Mouse (Mus musculus) megakaryocyte, embryonic 14.5 days (primary cell): ENCODE measurements at regions not wholly inside any gene's neighbourhood (a gene's known extent, or its start where the extent isn't known, plus 50 kb on each side); places are given as distances from the start of the nearest gene placed in this dataset.
A peak's percentile ranks its signal among the peaks of the same experiment; 100 is the strongest.

Experiments
- H3K27me3 ChIP-seq: replicated peaks from 2 replicates; pipeline ENCODE3; 2012; ENCODE audit warnings: inconsistent platforms
- H3K36me3 ChIP-seq: replicated peaks from 2 replicates; pipeline ENCODE3; 2012; ENCODE audit warnings: low read length, inconsistent platforms, mixed read lengths
- H3K4me1 ChIP-seq: 2 replicates; pipeline ENCODE4 v1.6.1; 2012; ENCODE audit warnings: inconsistent platforms
- H3K4me3 ChIP-seq: replicated peaks from 2 replicates; pipeline ENCODE3; 2012; ENCODE audit warnings: moderate library complexity, mild to moderate bottlenecking, inconsistent platforms
- H3K9me3 ChIP-seq: 2 replicates; pipeline ENCODE4 v1.6.1; 2012; ENCODE audit warnings: inconsistent platforms
- FLI1 ChIP-seq: IDR thresholded peaks from 2 replicates; pipeline ENCODE4 v1.6.1; 2012; ENCODE audit warnings: low read length, inconsistent platforms, mixed read lengths
- GATA1 ChIP-seq: IDR thresholded peaks from 3 replicates; pipeline ENCODE4 v1.6.1; 2012; ENCODE audit warnings: mixed read lengths, low read length, inconsistent platforms, borderline replicate concordance

- H3K4me1 ChIP-seq = no peaks in the 10 kb centered on the region
- peaks cover 1% of the 10 kb centered on the region for H3K27me3 ChIP-seq
- no peaks in the 10 kb centered on the region for H3K36me3 ChIP-seq
- TF ChIP-seq GATA1 (no peak), FLI1 (no peak)
- H3K9me3 ChIP-seq = no peaks in the 10 kb centered on the region
- H3K4me3 ChIP-seq = no peak overlapping the region
Measured at GRCm38 (mm10) chr9:67692396-67692795, 66.8 kb upstream of the C2cd4b start.

DNA sequence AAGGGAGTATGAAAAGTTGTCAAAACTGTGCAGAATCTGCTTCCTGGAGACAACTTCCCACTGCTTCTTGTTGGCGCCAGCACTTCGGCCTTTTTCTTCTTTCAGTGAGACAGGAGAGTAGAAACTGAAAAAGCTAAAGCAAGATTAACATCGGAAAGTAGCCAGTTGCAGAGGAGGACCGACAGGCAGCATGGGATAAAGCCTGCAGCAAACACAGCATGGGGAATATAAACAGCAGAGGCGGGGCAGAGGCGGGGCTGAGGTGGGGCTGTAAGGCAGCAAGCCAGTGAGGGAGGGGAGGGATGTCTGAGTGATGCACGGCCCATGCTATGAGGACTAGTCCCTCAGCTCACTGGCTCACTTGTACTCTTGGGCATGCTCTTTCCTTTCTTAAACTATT lies 65.5 kb upstream of the C2cd4b start:
- H3K36me3 ChIP-seq = no peaks in the 10 kb centered on the region
- TF ChIP-seq FLI1 (no peak), GATA1 (no peak)
- H3K27me3 ChIP-seq = peaks cover 2% of the 10 kb centered on the region
- peaks cover 3% of the 10 kb centered on the region; the same call in 1 of the 2 replicates for H3K9me3 ChIP-seq
- no peaks in the 10 kb centered on the region for H3K4me1 ChIP-seq
- no peak overlapping the region for H3K4me3 ChIP-seq

DNA sequence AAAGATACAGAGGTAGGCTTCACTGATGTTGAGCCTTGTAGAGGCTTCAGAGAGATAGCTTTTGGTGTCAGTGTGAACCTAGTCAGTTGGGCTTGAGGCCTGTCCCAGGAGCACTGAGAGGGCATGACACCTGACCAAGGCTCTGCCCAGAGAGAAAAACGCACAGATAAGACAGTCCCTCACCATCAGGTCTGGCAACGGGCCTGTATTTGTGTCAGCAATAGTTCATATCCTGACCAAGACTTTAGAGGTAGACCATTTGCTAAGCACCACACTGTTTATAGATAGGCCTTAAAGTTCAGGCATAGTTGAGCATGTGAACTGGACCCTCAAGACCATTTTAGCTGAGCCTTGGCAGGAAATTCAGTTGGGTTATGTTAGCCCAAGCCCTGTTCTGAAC lies 60.4 kb upstream of the C2cd4b start:
- no peak overlapping the region for H3K4me3 ChIP-seq
- H3K4me1 ChIP-seq = peaks cover 3% of the 10 kb centered on the region; the same call in 1 of the 2 replicates
- no peaks in the 10 kb centered on the region for H3K36me3 ChIP-seq
- peaks cover 10% of the 10 kb centered on the region; the same call in 1 of the 2 replicates for H3K9me3 ChIP-seq
- H3K27me3 ChIP-seq = peaks cover 13% of the 10 kb centered on the region
- no peak for TF ChIP-seq GATA1
- no peak for TF ChIP-seq FLI1

- TF ChIP-seq FLI1 (no peak), GATA1 (no peak)
- H3K9me3 ChIP-seq = peaks cover 10% of the 10 kb centered on the region; the same call in 1 of the 2 replicates
- peaks cover 3% of the 10 kb centered on the region; the same call in 1 of the 2 replicates for H3K4me1 ChIP-seq
- H3K4me3 ChIP-seq = peak overlapping the region; percentile 23
- H3K27me3 ChIP-seq = peaks cover 13% of the 10 kb centered on the region
- no peaks in the 10 kb centered on the region for H3K36me3 ChIP-seq
Measured at GRCm38 (mm10) chr9:67699846-67700579, 59.2 kb upstream of the C2cd4b start.

- TF ChIP-seq FLI1 = no peak
- TF ChIP-seq GATA1 = no peak
- peaks cover 3% of the 10 kb centered on the region for H3K27me3 ChIP-seq
- H3K4me3 ChIP-seq = no peak overlapping the region
- no peaks in the 10 kb centered on the region for H3K4me1 ChIP-seq
- H3K9me3 ChIP-seq = no peaks in the 10 kb centered on the region
- no peaks in the 10 kb centered on the region for H3K36me3 ChIP-seq
Measured at GRCm38 (mm10) chr9:67708246-67708960, 50.8 kb upstream of the C2cd4b start.
